Mouse (Mus musculus): ENCODE data around the gene Unc79.

GRCm38 (mm10) chr12:103039332-103039731 is 90.7 kb downstream of the Unc79 start:
- TF ChIP-seq CTCF (conservative IDR thresholded peaks at IDR 0.05 in 1 of 2, IDR thresholded peaks at IDR 0.05 in 1 of 2; ENCODE audit: low read depth in 2 of 2, low read length in 2 of 2) (no peak), MXI1 (IDR thresholded peaks at IDR 0.05; ENCODE audit: low read depth, low read length) (no peak)
